Mouse (Mus musculus) bone marrow macrophage, adult 2 months (primary cell): Measurements from ENCODE around the gene Abcc10.

ENCODE experiments used
- CTCF ChIP-seq: IDR thresholded peaks from 2 replicates; pipeline ENCODE4 v1.5.1; 2012; ENCODE audit warnings: low read depth, mild to moderate bottlenecking, low read length, moderate library complexity
- POLR2A ChIP-seq: IDR thresholded peaks from 2 replicates; pipeline ENCODE4 v1.6.1; 2012; ENCODE audit warnings: mild to moderate bottlenecking, low read depth, low read length, borderline replicate concordance

DNA sequence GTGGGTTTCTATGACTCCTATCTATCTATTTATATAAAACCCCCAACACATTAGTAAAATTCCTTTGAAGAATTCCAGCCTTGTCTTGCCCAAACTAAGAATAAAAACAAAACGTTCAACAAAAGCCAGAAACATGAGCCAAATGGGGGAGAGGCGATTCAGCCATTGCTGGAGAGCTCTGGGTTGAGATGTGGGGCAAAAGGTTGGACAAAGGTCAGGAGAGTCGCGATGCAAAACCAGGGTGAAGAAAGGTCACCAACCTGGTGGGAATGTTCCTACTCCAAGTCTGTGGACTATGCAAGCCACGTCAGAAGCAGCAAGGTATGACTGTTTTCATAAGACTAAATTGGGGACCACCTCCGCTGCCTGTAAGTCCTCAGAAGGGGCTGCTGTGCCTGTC is 7.7 kb downstream of the Abcc10 start:
- TF ChIP-seq CTCF (no peak), POLR2A (no peak)
